Mouse (Mus musculus) hindbrain, embryonic 15.5 days (tissue): ENCODE measurements around the gene Nrxn2. TPM values are rescaled to one million over a fixed set of nuclear protein-coding genes. Genes with fewer than 3 reads are reported as not detected.

ENCODE experiments used
- ATAC-seq: fragments of 200-750 bp; cut with Nextera tagmentation; 2 replicates; pipeline ENCODE4 v1.8.0; 2017; ENCODE audit warnings: low read depth, moderate number of reproducible peaks, moderate TSS enrichment; ENCODE audit not compliant: low FRiP score
- H3K27ac ChIP-seq: fragments of 300-500 bp; sonication (generic); replicated peaks from 2 replicates; pipeline ENCODE4 v1.5.1; 2015; ENCODE audit warnings: mild to moderate bottlenecking, inconsistent platforms
- H3K27me3 ChIP-seq: fragments of 300-500 bp; sonication (generic); 2 replicates; pipeline ENCODE4 v1.6.1; 2015; ENCODE audit warnings: control low read depth, inconsistent platforms
- H3K36me3 ChIP-seq: fragments of 300-500 bp; sonication (generic); 2 replicates; pipeline ENCODE4 v1.6.1; 2015; ENCODE audit warnings: control low read depth, inconsistent platforms
- H3K4me1 ChIP-seq: fragments of 300-500 bp; sonication (generic); replicated peaks from 2 replicates; pipeline ENCODE4 v1.6.1; 2015; ENCODE audit warnings: control low read depth, inconsistent platforms
- H3K4me2 ChIP-seq: fragments of 300-500 bp; sonication (generic); 2 replicates; pipeline ENCODE4 v1.6.1; 2015; ENCODE audit warnings: moderate library complexity, mild to moderate bottlenecking, inconsistent platforms
- H3K4me3 ChIP-seq: fragments of 300-500 bp; sonication (generic); 2 replicates; pipeline ENCODE4 v1.5.1; 2015; ENCODE audit warnings: mild to moderate bottlenecking, inconsistent platforms
- H3K9ac ChIP-seq: fragments of 300-500 bp; sonication (generic); 2 replicates; pipeline ENCODE4 v1.6.1; 2015; ENCODE audit warnings: inconsistent platforms
- H3K9me3 ChIP-seq: fragments of 300-500 bp; sonication (generic); 2 replicates; pipeline ENCODE4 v1.6.1; 2016; ENCODE audit warnings: control low read depth, inconsistent platforms
- WGBS: fragments of 180-500 bp; shearing (Covaris S2); methylation state at CpG from one replicate; pipeline ENCODE4 v1.1.7; 2015; 5-methylcytosine and 5-hydroxymethylcytosine counted together
- polyA plus RNA-seq: library from polyadenylated mRNA; unstranded; fragments of >200 nt; fragmentation: Nextera tagmentation; extraction: Ambion mirVana; gene quantifications from 2 replicates; pipeline ENCODE4 v1.2.1, GENCODE M21; 2015

Gene Nrxn2
- polyA plus RNA-seq, 1 experiment from 2014 or later, result 46.6 TPM

DNA sequence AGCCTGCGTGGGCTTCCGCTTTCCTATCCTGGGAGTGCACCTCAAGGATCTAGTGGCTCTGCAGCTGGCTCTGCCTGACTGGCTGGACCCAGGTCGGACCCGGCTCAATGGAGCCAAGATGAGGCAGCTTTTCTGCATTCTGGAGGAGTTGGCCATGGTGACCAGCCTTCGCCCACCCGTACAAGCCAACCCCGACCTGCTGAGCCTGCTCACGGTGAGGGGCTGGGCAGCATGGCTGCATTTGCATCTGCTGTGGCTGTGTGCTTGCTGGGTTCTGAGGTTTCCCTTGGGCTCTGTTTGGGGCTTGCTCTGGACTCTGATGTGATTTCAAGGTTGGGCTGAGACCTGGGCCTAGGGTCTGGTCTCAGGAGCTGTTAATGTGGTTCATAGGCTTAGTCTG lies 11.4 kb upstream of the Nrxn2 start:
- 71% methylated on average over 8 of the region's 8 CpGs for WGBS
- no peaks in the 10 kb centered on the region for H3K9me3 ChIP-seq
- H3K4me2 ChIP-seq, result no peak overlapping the region
- peaks cover 5% of the 10 kb centered on the region; the same call in 1 of the 2 replicates for H3K4me1 ChIP-seq
- H3K36me3 ChIP-seq, result 0 out of 2 replicates have a peak, but pooled peaks cover 3% of the 10 kb centered on the region
- H3K27ac ChIP-seq, result no peak overlapping the region
- no peak overlapping the region for H3K9ac ChIP-seq
- no peak for ATAC-seq
- peaks cover 8% of the 10 kb centered on the region; the same call in 1 of the 2 replicates for H3K27me3 ChIP-seq
- H3K4me3 ChIP-seq, result no peak overlapping the region

DNA sequence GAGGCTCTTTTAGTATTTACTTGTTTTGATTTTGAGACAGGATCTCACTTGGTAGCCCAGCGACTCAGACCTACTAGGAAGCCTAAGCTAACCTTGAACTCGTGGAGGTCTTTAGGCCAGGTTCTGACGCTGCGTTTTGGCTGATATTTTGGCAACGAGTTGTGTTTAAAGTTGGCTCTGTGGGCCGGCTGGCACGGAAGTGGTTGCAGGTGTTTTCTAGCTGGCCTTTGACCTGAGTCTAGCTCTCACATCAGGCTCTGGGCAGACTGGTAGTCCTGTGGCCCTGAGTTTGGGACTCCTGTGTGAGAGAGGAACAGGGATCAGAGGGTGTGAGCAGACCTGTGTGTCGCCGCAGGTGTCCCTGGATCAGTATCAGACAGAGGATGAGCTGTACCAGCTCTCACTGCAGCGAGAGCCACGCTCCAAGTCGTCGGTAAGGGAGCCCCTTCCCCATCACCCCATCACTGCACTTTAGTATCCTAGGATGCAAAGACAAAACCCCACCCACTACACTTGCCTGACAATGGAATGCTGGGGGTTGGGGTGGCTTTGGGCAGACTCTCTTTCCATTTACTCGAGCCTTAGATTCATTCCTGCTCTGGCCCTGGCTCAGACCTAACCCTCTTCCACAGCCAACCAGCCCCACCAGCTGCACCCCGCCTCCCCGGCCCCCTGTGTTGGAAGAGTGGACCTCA lies 10.6 kb upstream of the Nrxn2 start:
- H3K36me3 ChIP-seq, result 0 out of 2 replicates have a peak, but pooled peaks cover 3% of the 10 kb centered on the region
- WGBS, result 51% methylated on average over 16 of the region's 16 CpGs
- no peak overlapping the region for H3K9ac ChIP-seq
- H3K4me1 ChIP-seq, result no peaks in the 10 kb centered on the region; the same call in 1 of the 2 replicates
- no peak overlapping the region for H3K4me3 ChIP-seq
- no peaks in the 10 kb centered on the region for H3K9me3 ChIP-seq
- ATAC-seq, result no peak
- H3K27me3 ChIP-seq, result peaks cover 8% of the 10 kb centered on the region; the same call in 1 of the 2 replicates
- H3K4me2 ChIP-seq, result no peak overlapping the region
- no peak overlapping the region for H3K27ac ChIP-seq

DNA sequence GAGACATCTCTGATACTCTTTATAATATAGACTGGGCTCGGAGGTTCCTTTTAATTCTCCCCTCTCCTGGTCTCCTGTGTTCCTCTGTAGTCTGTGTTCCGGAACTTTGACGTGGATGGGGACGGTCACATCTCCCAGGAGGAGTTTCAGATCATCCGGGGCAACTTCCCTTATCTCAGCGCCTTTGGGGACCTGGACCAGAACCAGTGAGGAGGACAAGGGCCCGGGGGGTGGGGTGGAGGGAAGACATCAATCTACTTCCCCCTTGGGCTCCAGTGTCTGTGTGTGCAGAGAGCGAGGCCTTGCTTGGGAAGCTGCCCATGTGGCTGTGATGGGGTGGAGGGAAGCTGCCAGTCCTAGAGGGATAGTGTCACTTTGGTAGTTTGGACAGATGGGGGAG lies 9.8 kb upstream of the Nrxn2 start:
- 74% methylated on average over 8 of the region's 8 CpGs for WGBS
- H3K9ac ChIP-seq, result no peak overlapping the region
- H3K4me2 ChIP-seq, result no peak overlapping the region
- peaks cover 2% of the 10 kb centered on the region; the same call in 1 of the 2 replicates for H3K27me3 ChIP-seq
- 0 out of 2 replicates have a peak, but pooled peaks cover 3% of the 10 kb centered on the region for H3K36me3 ChIP-seq
- no peak for ATAC-seq
- no peak overlapping the region for H3K4me3 ChIP-seq
- no peak overlapping the region for H3K27ac ChIP-seq
- no peaks in the 10 kb centered on the region; the same call in 1 of the 2 replicates for H3K4me1 ChIP-seq
- H3K9me3 ChIP-seq, result no peaks in the 10 kb centered on the region

DNA sequence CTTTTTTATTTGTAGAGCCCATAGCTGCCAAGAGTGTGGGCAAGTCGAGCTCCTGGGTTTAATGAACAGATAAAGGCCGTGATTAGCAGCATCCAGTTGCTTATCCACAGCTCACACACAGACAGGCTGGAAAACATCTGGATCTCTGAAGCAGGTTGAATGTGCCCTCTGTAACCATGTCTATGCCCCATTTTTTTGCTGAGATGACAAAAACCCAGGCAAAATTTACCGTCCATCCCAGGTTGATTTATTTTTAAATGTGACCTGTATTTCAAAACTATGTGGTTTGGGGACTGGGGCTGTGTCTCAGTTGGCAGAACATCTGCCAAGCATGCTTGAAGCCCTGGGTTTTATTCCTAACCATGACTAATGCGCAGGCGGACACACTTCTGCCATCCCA lies 9.4 kb upstream of the Nrxn2 start:
- WGBS, result 76% methylated on average over 5 of the region's 5 CpGs
- no peak for ATAC-seq
- Histone ChIP-seq H3K4me2 (no peak overlapping the region), H3K4me1 (no peaks in the 10 kb centered on the region; the same call in 1 of the 2 replicates), H3K9ac (no peak overlapping the region), H3K27ac (no peak overlapping the region), H3K36me3 (0 out of 2 replicates have a peak, but pooled peaks cover 3% of the 10 kb centered on the region), H3K27me3 (no peaks in the 10 kb centered on the region), H3K9me3 (no peaks in the 10 kb centered on the region), H3K4me3 (no peak overlapping the region)

DNA sequence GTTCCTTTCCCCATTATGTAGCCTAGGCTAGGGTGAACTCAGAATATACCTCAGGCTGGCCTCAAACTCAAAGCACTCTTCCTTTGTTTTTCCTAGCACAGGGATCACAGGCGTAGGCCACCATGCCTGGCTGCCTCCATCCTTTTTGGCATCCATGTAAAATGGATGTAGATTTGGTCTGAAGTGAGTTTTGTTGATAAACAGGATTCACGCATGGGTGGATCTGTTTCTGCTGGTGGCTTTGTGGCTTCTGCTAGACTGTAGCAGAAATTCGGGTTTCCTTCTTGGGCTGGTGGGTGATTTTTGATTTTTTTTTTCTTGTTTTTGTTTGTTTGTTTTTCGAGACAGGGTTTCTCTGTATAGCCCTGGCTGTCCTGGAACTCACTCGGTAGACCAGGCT lies 8.6 kb upstream of the Nrxn2 start:
- 87% methylated on average over 5 of the region's 5 CpGs for WGBS

DNA sequence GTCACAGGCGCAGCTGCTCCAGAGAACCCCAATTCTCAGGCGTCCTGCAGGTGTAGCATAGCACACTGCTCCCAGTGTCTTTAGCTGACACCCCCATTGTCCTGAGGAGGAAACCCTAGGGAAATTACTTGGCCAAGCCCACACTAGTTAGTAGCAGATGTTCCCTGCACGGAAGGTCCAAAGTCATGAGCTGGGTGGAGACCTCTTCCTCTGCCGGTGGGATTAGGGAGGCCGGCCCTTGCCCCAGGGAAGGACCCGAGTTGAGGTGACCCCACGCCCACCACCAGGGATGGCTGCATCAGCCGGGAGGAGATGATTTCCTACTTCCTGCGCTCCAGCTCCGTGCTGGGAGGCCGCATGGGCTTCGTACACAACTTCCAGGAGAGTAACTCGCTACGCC lies 5.7 kb upstream of the Nrxn2 start:
- Histone ChIP-seq H3K36me3 (0 out of 2 replicates have a peak, but pooled peaks cover 3% of the 10 kb centered on the region), H3K4me1 (peaks cover 29% of the 10 kb centered on the region), H3K9ac (no peak overlapping the region), H3K9me3 (no peaks in the 10 kb centered on the region), H3K27ac (no peak overlapping the region), H3K4me3 (no peak overlapping the region), H3K27me3 (no peaks in the 10 kb centered on the region), H3K4me2 (no peak overlapping the region)
- no peak for ATAC-seq
- 71% methylated on average over 14 of the region's 14 CpGs for WGBS

More for the DNA sequence above, 8.6 kb upstream of the Nrxn2 start:
- Histone ChIP-seq H3K36me3 (0 out of 2 replicates have a peak, but pooled peaks cover 3% of the 10 kb centered on the region), H3K4me3 (no peak overlapping the region), H3K27ac (no peak overlapping the region), H3K4me2 (no peak overlapping the region), H3K9me3 (no peaks in the 10 kb centered on the region), H3K9ac (no peak overlapping the region), H3K27me3 (no peaks in the 10 kb centered on the region), H3K4me1 (peaks cover under 1% of the 10 kb centered on the region)
- no peak for ATAC-seq

DNA sequence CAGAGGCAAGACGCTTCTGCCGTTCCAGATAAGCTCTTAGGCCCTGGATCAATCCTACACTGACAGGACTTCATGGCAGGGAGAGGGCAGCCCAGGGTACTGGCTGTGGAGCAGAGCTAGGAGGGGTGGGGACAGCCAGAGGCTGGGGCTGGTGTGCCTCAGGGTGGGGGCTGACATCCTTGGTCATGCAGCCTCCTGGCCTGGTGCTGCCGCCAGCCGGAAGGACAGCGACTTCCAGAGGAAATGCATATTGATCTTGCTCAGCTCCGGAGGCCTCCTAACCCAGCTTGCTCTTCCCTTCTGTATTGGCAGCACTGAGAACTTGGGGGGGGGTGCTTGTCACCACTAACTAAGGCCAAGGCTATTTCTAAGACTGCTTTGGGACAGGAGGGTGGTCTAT lies 3.1 kb upstream of the Nrxn2 start:
- H3K36me3 ChIP-seq, result no peaks in the 10 kb centered on the region
- H3K4me1 ChIP-seq, result peaks cover 44% of the 10 kb centered on the region
- no peak for ATAC-seq
- H3K9me3 ChIP-seq, result no peaks in the 10 kb centered on the region
- peak overlapping the region; percentile 80 for H3K27ac ChIP-seq
- H3K4me2 ChIP-seq, result peak overlapping the region; percentile 12; the same call in 1 of the 2 replicates
- no peak overlapping the region for H3K9ac ChIP-seq
- WGBS, result 39% methylated on average over 6 of the region's 6 CpGs
- H3K4me3 ChIP-seq, result no peak overlapping the region
- no peaks in the 10 kb centered on the region for H3K27me3 ChIP-seq

DNA sequence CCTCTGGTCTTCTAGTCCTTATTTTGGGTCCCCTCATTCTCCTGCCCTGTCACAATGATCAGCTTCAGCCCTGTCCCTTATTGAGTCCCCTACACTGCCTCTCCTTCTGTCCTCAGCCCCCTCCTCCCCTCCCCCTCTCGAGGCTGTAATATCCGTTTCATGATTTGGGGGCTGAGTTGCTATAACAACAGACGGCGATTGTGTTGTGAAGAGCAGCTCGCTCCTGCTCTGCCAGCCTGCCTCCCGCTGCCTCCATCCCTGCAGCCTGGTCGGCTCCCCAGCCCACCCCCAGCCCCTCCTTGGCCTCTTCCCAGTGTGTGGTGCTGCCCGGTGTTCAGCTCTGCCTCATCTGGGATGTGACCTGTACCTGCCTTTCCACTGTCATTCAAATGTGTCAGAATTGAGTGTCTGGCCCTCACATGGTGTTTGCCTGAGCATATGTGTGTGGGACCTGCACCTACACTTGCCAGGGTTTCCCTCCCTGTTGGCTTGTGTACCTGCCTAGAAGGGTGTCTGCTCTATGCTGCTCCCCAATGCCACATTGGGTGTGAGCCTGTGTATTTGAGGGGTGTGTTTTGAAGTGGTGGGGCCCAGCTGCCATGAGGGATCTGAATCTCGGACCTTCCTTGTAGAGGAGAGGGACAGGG lies 2.3 kb upstream of the Nrxn2 start:
- Histone ChIP-seq H3K27me3 (no peaks in the 10 kb centered on the region), H3K4me3 (no peak overlapping the region), H3K4me2 (peak overlapping the region; percentile 12; the same call in 1 of the 2 replicates), H3K9me3 (no peaks in the 10 kb centered on the region), H3K27ac (peak overlapping the region; percentile 80), H3K9ac (no peak overlapping the region), H3K36me3 (no peaks in the 10 kb centered on the region), H3K4me1 (peaks cover 52% of the 10 kb centered on the region)
- no peak for ATAC-seq
- 6% methylated on average over 9 of the region's 9 CpGs for WGBS

DNA sequence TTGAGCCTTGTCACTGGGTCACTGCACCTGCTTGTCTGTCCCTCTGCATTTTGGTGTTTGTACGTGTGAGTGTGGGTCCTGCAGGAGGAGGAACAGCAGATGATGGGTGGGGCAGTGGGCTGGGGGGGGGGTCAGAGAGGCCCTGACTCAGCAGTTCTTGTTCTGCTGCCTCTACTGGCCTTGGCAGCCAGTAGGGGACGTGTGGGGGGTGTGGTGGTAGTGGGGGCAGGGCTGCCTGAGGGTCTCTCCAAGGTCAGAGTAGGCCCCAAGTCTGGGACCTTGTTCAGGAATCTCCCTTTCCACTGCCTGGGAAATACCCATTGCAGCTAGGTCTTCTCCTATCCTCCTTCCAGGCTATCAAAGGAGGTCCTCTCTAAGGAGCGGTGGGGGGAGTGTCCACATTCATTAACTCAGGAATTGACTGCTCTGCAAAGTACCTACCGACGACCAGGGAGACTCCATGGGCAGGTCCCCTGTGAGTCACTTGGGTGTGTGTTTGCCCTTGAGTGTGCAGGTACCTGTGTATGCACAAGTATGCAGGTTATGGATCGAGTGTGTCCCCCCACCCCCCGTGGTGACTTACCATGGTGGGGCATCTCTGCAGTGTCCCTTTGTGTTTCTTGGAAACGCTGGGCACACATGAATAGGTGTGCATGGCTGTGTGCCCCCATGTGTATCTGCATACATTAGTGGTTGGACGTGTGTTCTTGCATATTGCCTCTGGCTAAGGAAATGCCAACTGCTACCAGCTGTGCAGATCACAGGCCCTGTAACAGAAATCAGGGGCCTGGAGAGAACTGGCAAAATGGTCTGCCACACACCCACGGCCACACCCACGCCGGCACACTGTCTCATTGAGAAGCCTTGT lies 1.4 kb upstream of the Nrxn2 start:
- H3K4me3 ChIP-seq, result no peak overlapping the region
- no peaks in the 10 kb centered on the region for H3K9me3 ChIP-seq
- no peak for ATAC-seq
- no peak overlapping the region for H3K9ac ChIP-seq
- no peaks in the 10 kb centered on the region for H3K36me3 ChIP-seq
- peak overlapping the region; percentile 88 for H3K4me2 ChIP-seq
- WGBS, result 46% methylated on average over 12 of the region's 12 CpGs
- peaks cover 61% of the 10 kb centered on the region for H3K4me1 ChIP-seq
- peak overlapping the region; percentile 97 for H3K27ac ChIP-seq
- H3K27me3 ChIP-seq, result no peaks in the 10 kb centered on the region

DNA sequence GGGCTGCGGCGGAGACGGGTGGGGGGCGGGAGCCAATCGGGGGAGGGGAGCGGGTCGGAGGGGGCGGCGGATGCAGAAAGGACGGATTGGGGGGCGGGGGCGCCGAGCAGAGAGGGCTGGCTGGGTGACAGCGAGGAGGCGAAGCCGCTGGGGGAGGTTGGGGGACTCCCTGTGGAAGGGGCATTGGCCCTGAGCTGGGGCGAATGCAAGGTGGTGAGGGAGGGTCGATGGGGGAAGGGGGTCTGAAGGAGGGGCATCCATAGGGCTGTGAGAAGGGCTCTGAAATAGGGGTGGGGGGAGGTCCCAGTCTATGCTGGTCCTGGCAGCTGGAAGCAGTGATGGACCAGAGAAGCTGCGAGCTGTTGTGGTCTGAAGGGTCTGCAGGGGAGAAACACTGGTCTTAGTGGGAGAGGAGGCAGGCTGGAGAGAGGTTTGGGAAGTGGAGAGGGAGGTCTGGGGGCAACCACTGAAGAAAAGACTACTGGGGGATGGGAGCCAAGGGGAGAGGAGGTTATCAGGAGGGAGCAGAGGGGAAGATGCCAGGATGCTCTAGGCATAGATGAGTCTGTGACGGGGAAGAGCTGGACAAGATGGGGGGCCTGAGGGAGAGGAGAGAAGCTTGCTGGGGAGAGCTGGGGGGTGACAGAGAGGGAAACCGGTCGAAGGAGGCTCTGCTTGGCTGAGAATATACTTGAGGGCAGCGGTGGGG lies 607 bp downstream of the Nrxn2 start:
- H3K27me3 ChIP-seq, result no peaks in the 10 kb centered on the region
- H3K27ac ChIP-seq, result peak overlapping the region; percentile 97
- no peaks in the 10 kb centered on the region for H3K9me3 ChIP-seq
- 6% methylated on average over 20 of the region's 23 CpGs for WGBS
- no peaks in the 10 kb centered on the region for H3K36me3 ChIP-seq
- H3K4me1 ChIP-seq, result peaks cover 81% of the 10 kb centered on the region
- peak overlapping the region; percentile 88 for H3K4me2 ChIP-seq
- peak overlapping the region; percentile 85 for H3K9ac ChIP-seq
- peak overlapping the region; percentile 74 for H3K4me3 ChIP-seq
- ATAC-seq, result peak; percentile 5; the same call in 1 of the 2 replicates

DNA sequence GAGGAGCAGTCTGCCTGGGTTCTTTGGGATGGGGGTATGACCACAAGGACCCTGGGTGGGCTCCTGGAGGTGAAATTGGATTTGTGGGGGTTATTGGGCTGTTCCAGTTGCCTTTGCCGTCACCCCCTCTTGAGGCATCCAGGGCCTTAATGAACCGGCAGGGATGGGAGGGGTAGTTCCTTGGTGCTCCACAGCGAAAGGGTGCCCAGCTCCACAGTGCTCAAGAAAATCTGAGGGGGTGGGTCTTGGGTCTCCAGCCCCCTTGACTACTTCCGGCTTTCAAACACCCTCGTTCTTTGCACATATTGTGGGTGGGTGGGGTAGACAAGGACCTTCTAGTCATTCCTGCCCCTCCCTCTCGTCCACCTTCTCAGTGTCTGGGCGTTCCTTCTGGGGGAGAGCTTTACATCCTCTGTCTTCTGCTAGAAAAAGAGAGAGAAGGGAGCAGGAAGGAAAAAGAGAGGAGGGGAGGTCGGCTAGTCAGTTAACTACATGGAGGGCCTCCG lies 1.3 kb downstream of the Nrxn2 start:
- H3K9me3 ChIP-seq, result no peaks in the 10 kb centered on the region
- no peaks in the 10 kb centered on the region for H3K27me3 ChIP-seq
- H3K4me2 ChIP-seq, result peak overlapping the region; percentile 88
- H3K36me3 ChIP-seq, result no peaks in the 10 kb centered on the region
- H3K27ac ChIP-seq, result peak overlapping the region; percentile 97
- peak overlapping the region; percentile 85 for H3K9ac ChIP-seq
- peaks cover 88% of the 10 kb centered on the region for H3K4me1 ChIP-seq
- peak overlapping the region; percentile 74 for H3K4me3 ChIP-seq
- ATAC-seq, result no peak
- 37% methylated on average over 9 of the region's 9 CpGs for WGBS
